Mouse (Mus musculus) heart, embryonic 11.5 days (tissue): ENCODE results near the gene Tmem210. TPM values are rescaled to one million over a fixed set of nuclear protein-coding genes. Genes with fewer than 3 reads are reported as not detected.

ENCODE experiments used
- ATAC-seq: fragments of 200-750 bp; cut with Nextera tagmentation; replicated peaks from 2 replicates; pipeline ENCODE4 v1.8.0; 2017; ENCODE audit warnings: moderate library complexity; ENCODE audit not compliant: insufficient number of reproducible peaks, low FRiP score, low TSS enrichment
- H3K27ac ChIP-seq: fragments of 300-500 bp; sonication (generic); 2 replicates; pipeline ENCODE4 v1.5.1; 2014; ENCODE audit warnings: mild to moderate bottlenecking, low read depth, low read length
- H3K27me3 ChIP-seq: fragments of 300-500 bp; sonication (generic); 2 replicates; pipeline ENCODE4 v1.6.1; 2014; ENCODE audit warnings: mild to moderate bottlenecking, low read length, mixed read lengths; ENCODE audit not compliant: control insufficient read depth, insufficient read depth
- H3K36me3 ChIP-seq: fragments of 300-500 bp; sonication (generic); 2 replicates; pipeline ENCODE4 v1.6.1; 2014; ENCODE audit warnings: mild to moderate bottlenecking, low read length, moderate library complexity, mixed read lengths; ENCODE audit not compliant: control insufficient read depth, insufficient read depth
- H3K4me1 ChIP-seq: fragments of 300-500 bp; sonication (generic); 2 replicates; pipeline ENCODE4 v1.6.1; 2014; ENCODE audit warnings: low read length; ENCODE audit not compliant: control insufficient read depth, insufficient read depth
- H3K4me2 ChIP-seq: fragments of 300-500 bp; sonication (generic); 2 replicates; pipeline ENCODE4 v1.6.1; 2014; ENCODE audit warnings: mild to moderate bottlenecking, moderate library complexity
- H3K4me3 ChIP-seq: fragments of 300-500 bp; sonication (generic); 2 replicates; pipeline ENCODE4 v1.5.1; 2014; ENCODE audit warnings: low read depth, low read length
- H3K9ac ChIP-seq: fragments of 300-500 bp; sonication (generic); 2 replicates; pipeline ENCODE4 v1.6.1; 2014; ENCODE audit warnings: mild to moderate bottlenecking, low read depth, low read length, moderate library complexity
- H3K9me3 ChIP-seq: fragments of 300-500 bp; sonication (generic); replicated peaks from 2 replicates; pipeline ENCODE4 v1.6.1; 2016; ENCODE audit warnings: low read length; ENCODE audit not compliant: control insufficient read depth
- WGBS: fragments of 180-500 bp; shearing (Covaris S2); extraction: QIAGEN DNeasy Blood & Tissue Kit; methylation state at CpG from one replicate; pipeline ENCODE4 v1.1.7; 2014; ENCODE audit not compliant: insufficient replicate concordance; 5-methylcytosine and 5-hydroxymethylcytosine counted together
- polyA plus RNA-seq: library from polyadenylated mRNA; unstranded; fragments of >200 nt; fragmentation: Nextera tagmentation; extraction: Ambion mirVana; gene quantifications from 2 replicates; pipeline ENCODE4 v1.2.1, GENCODE M21; 2014

Gene Tmem210
- polyA plus RNA-seq, 1 experiment from 2014 or later: not detected

- Histone ChIP-seq H3K27me3 (peaks cover 62% of the 10 kb centered on the region), H3K4me3 (no peak overlapping the region), H3K4me2 (no peak overlapping the region), H3K9me3 (no peaks in the 10 kb centered on the region), H3K27ac (no peak overlapping the region), H3K4me1 (peaks cover 16% of the 10 kb centered on the region; the same call in 1 of the 2 replicates), H3K36me3 (peaks cover 10% of the 10 kb centered on the region; the same call in 1 of the 2 replicates), H3K9ac (no peak overlapping the region)
- ATAC-seq: no peak
- WGBS: 77% methylated on average over 7 of the region's 7 CpGs
Measured at GRCm38 (mm10) chr2:25288734-25289345, 895 bp downstream of the Tmem210 start.

- H3K36me3 ChIP-seq: peaks cover 6% of the 10 kb centered on the region; the same call in 1 of the 2 replicates
- no peaks in the 10 kb centered on the region for H3K9me3 ChIP-seq
- ATAC-seq: no peak
- peak within 1 kb of the TSS; percentile 16 for H3K4me3 ChIP-seq
- H3K4me1 ChIP-seq: peaks cover 16% of the 10 kb centered on the region; the same call in 1 of the 2 replicates
- 12% methylated on average over 11 of the region's 11 CpGs for WGBS
- peaks cover 70% of the 10 kb centered on the region for H3K27me3 ChIP-seq
- H3K27ac ChIP-seq: no peak within 1 kb of the TSS
- peak within 1 kb of the TSS; percentile 44 for H3K4me2 ChIP-seq
- no peak within 1 kb of the TSS for H3K9ac ChIP-seq
Measured at GRCm38 (mm10) chr2:25289651-25290050, 1.7 kb downstream of the Tmem210 start, which contains the start of gene Lrrc26. Lrrc26 (plus strand) TSS chr2:25289915.

- WGBS: 2% methylated on average over 54 of the region's 54 CpGs
- H3K4me1 ChIP-seq: peaks cover 16% of the 10 kb centered on the region; the same call in 1 of the 2 replicates
- no peak overlapping the region for H3K9ac ChIP-seq
- ATAC-seq: no peak
- peaks cover 76% of the 10 kb centered on the region for H3K27me3 ChIP-seq
- peak overlapping the region; percentile 44 for H3K4me2 ChIP-seq
- H3K9me3 ChIP-seq: no peaks in the 10 kb centered on the region
- peak overlapping the region; percentile 16 for H3K4me3 ChIP-seq
- H3K27ac ChIP-seq: no peak overlapping the region
- 0 out of 2 replicates have a peak, but pooled peaks cover under 1% of the 10 kb centered on the region for H3K36me3 ChIP-seq
Measured at GRCm38 (mm10) chr2:25290101-25290815, 2.3 kb downstream of the Tmem210 start.

DNA sequence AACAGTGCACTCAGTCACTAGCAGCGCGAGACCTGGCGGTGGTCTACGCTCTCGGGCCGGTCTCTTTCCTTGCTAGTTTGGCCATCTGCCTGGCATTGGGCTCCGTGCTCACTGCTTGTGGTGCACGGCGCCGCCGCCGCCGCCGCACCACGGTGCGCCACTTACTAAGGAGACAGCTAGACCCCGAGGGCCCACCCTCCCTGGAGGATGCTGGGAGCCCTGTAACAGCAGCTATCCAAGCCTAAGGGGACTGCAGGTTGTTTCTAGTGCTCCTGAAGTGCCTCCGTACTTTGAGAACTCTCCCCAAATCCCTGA is 2.8 kb downstream of the Tmem210 start:
- peaks cover 81% of the 10 kb centered on the region for H3K27me3 ChIP-seq
- H3K9ac ChIP-seq: no peak overlapping the region
- no peak overlapping the region for H3K27ac ChIP-seq
- peak overlapping the region; percentile 16 for H3K4me3 ChIP-seq
- peak overlapping the region; percentile 44 for H3K4me2 ChIP-seq
- under 1% methylated on average over 18 of the region's 18 CpGs for WGBS
- ATAC-seq: no peak
- peaks cover 16% of the 10 kb centered on the region; the same call in 1 of the 2 replicates for H3K4me1 ChIP-seq
- no peaks in the 10 kb centered on the region for H3K9me3 ChIP-seq
- no peaks in the 10 kb centered on the region for H3K36me3 ChIP-seq

GRCm38 (mm10) chr2:25291184-25292053 is 3.5 kb downstream of the Tmem210 start:
- WGBS: 11% methylated on average over 31 of the region's 32 CpGs
- Histone ChIP-seq H3K9ac (no peak overlapping the region), H3K9me3 (no peaks in the 10 kb centered on the region), H3K4me2 (peak overlapping the region; percentile 58), H3K36me3 (no peaks in the 10 kb centered on the region), H3K27me3 (peaks cover 88% of the 10 kb centered on the region), H3K4me3 (peak overlapping the region; percentile 31), H3K4me1 (peaks cover 16% of the 10 kb centered on the region; the same call in 1 of the 2 replicates), H3K27ac (no peak overlapping the region)
- ATAC-seq: 0 out of 2 replicates have a peak, but pooled peaks have one; percentile 7

- 0 out of 2 replicates have a peak, but pooled peaks have one; percentile 8 for ATAC-seq
- no peaks in the 10 kb centered on the region for H3K36me3 ChIP-seq
- no peak overlapping the region for H3K27ac ChIP-seq
- 0 out of 2 replicates have a peak overlapping the region, but pooled peaks have one; percentile 22 for H3K9ac ChIP-seq
- WGBS: 6% methylated on average over 38 of the region's 43 CpGs
- H3K4me2 ChIP-seq: peak overlapping the region; percentile 58
- peaks cover 13% of the 10 kb centered on the region; the same call in 1 of the 2 replicates for H3K4me1 ChIP-seq
- H3K27me3 ChIP-seq: peaks cover 94% of the 10 kb centered on the region
- H3K4me3 ChIP-seq: peak overlapping the region; percentile 31
- H3K9me3 ChIP-seq: no peaks in the 10 kb centered on the region
Measured at GRCm38 (mm10) chr2:25292054-25292544, 4.2 kb downstream of the Tmem210 start.

DNA sequence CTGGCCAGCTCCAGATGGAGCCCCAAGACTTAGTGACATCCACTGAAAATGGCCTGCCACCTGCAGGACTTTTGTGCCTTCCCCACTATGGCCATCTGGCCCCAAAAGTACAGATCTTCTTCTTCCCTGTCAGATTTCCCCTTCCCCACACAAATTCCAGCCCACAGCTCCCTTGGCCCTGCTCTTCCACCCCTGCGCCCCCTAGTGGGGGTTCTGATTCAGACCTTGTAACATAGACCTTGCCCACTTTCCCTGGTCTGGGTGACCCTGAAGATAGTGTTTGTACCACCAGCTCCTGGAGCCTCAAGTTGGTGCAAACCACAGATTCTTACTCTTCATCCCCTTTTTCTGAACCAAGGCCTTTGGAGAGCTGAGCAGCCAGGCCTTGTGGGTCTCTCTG is 4.9 kb downstream of the Tmem210 start:
- Histone ChIP-seq H3K36me3 (no peaks in the 10 kb centered on the region), H3K4me3 (peak overlapping the region; percentile 31; the same call in 1 of the 2 replicates), H3K4me2 (no peak overlapping the region), H3K27ac (no peak overlapping the region), H3K9me3 (no peaks in the 10 kb centered on the region), H3K4me1 (peaks cover 13% of the 10 kb centered on the region; the same call in 1 of the 2 replicates), H3K9ac (no peak overlapping the region), H3K27me3 (peaks cover 97% of the 10 kb centered on the region)
- no peak for ATAC-seq
- WGBS: 0% methylated on average over 1 of the region's 1 CpGs

- Histone ChIP-seq H3K9ac (no peak overlapping the region), H3K36me3 (no peaks in the 10 kb centered on the region), H3K9me3 (no peaks in the 10 kb centered on the region), H3K4me1 (peaks cover 13% of the 10 kb centered on the region; the same call in 1 of the 2 replicates), H3K27me3 (peaks cover 95% of the 10 kb centered on the region), H3K27ac (no peak overlapping the region), H3K4me3 (no peak overlapping the region), H3K4me2 (no peak overlapping the region)
- WGBS: 68% methylated on average over 9 of the region's 9 CpGs
- no peak for ATAC-seq
Measured at GRCm38 (mm10) chr2:25293706-25294105, 5.8 kb downstream of the Tmem210 start.
